Mouse (Mus musculus) hindbrain, embryonic 16.5 days (tissue): ENCODE measurements around the gene Fars2. TPM values are rescaled to one million over a fixed set of nuclear protein-coding genes. Genes with fewer than 3 reads are reported as not detected.

Experiments
- ATAC-seq: fragments of 200-750 bp; cut with Nextera tagmentation; 2 replicates; pipeline ENCODE4 v1.8.0; 2017; ENCODE audit warnings: moderate TSS enrichment, moderate library complexity
- H3K27ac ChIP-seq: fragments of 300-500 bp; sonication (generic); 2 replicates; pipeline ENCODE4 v1.5.1; 2014; ENCODE audit warnings: low read depth, mild to moderate bottlenecking, control low read depth, low read length, moderate library complexity
- H3K27me3 ChIP-seq: fragments of 300-500 bp; sonication (generic); replicated peaks from 2 replicates; pipeline ENCODE4 v1.6.1; 2014; ENCODE audit warnings: low read length; ENCODE audit not compliant: control insufficient read depth, insufficient read depth
- H3K36me3 ChIP-seq: fragments of 300-500 bp; sonication (generic); 2 replicates; pipeline ENCODE4 v1.6.1; 2014; ENCODE audit warnings: mild to moderate bottlenecking, low read length, moderate library complexity, mixed read lengths; ENCODE audit not compliant: control insufficient read depth, insufficient read depth
- H3K4me1 ChIP-seq: fragments of 300-500 bp; sonication (generic); 2 replicates; pipeline ENCODE4 v1.6.1; 2014; ENCODE audit warnings: low read depth, low read length; ENCODE audit not compliant: control insufficient read depth, insufficient read depth
- H3K4me2 ChIP-seq: fragments of 300-500 bp; sonication (generic); 2 replicates; pipeline ENCODE4 v1.6.1; 2014; ENCODE audit warnings: mild to moderate bottlenecking, low read length, control low read depth, moderate library complexity
- H3K4me3 ChIP-seq: fragments of 300-500 bp; sonication (generic); 2 replicates; pipeline ENCODE4 v1.5.1; 2014; ENCODE audit warnings: mild to moderate bottlenecking, low read length, control low read depth, moderate library complexity
- H3K9ac ChIP-seq: fragments of 300-500 bp; sonication (generic); 2 replicates; pipeline ENCODE4 v1.6.1; 2014; ENCODE audit warnings: low read depth, mild to moderate bottlenecking, control low read depth, low read length, moderate library complexity
- H3K9me3 ChIP-seq: fragments of 300-500 bp; sonication (generic); 2 replicates; pipeline ENCODE4 v1.6.1; 2014; ENCODE audit warnings: mild to moderate bottlenecking, low read length, moderate library complexity; ENCODE audit not compliant: control insufficient read depth
- WGBS: fragments of 180-500 bp; shearing (Covaris S2); extraction: QIAGEN DNeasy Blood & Tissue Kit; methylation state at CpG from one replicate; pipeline ENCODE4 v1.1.7; 2014; 5-methylcytosine and 5-hydroxymethylcytosine counted together
- polyA plus RNA-seq: library from polyadenylated mRNA; unstranded; fragments of >200 nt; fragmentation: Nextera tagmentation; extraction: Ambion mirVana; gene quantifications from 2 replicates; pipeline ENCODE4 v1.2.1, GENCODE M21; 2015

Gene Fars2
- polyA plus RNA-seq, 1 experiment from 2014 or later = 29.2 TPM

DNA sequence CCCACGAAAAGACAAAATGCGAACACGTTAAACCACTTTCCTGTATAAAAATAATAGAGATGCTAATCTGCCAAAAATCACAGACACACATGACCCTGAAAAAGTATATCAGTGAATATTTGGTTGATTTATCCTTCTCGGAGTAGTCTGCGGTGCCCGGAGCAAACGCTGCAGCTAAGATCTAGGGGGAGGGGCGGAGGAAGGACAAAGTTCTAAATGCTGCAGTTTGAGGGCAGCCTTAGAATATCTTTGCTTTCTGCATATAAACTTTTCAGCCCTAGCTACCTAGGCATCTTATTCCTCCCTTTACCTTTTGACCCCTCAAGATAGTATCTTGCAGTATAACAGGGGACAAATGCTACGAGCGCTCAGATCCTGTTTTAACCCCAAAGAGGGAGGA lies 616.4 kb downstream of the Fars2 start:
- H3K36me3 ChIP-seq = no peaks in the 10 kb centered on the region
- no peaks in the 10 kb centered on the region for H3K9me3 ChIP-seq
- H3K4me3 ChIP-seq = peak overlapping the region; percentile 45
- H3K27me3 ChIP-seq = peaks cover 10% of the 10 kb centered on the region
- H3K4me1 ChIP-seq = 0 out of 2 replicates have a peak, but pooled peaks cover 2% of the 10 kb centered on the region
- peak overlapping the region; percentile 4; the same call in 1 of the 2 replicates for H3K4me2 ChIP-seq
- peak overlapping the region; percentile 80 for H3K27ac ChIP-seq
- peak overlapping the region; percentile 62 for H3K9ac ChIP-seq
- no peak for ATAC-seq
- under 1% methylated on average over 10 of the region's 10 CpGs for WGBS

GRCm38 (mm10) chr13:36733989-36734690 lies 616.9 kb downstream of the Fars2 start:
- Histone ChIP-seq H3K27me3 (peaks cover 6% of the 10 kb centered on the region), H3K4me1 (0 out of 2 replicates have a peak, but pooled peaks cover 2% of the 10 kb centered on the region), H3K36me3 (no peaks in the 10 kb centered on the region), H3K4me2 (peak overlapping the region; percentile 74), H3K9ac (peak overlapping the region; percentile 66), H3K27ac (peak overlapping the region; percentile 80), H3K9me3 (peaks cover 4% of the 10 kb centered on the region; the same call in 1 of the 2 replicates), H3K4me3 (peak overlapping the region; percentile 45)
- peak; percentile 3; the same call in 1 of the 2 replicates for ATAC-seq
- WGBS = 0% methylated on average over 25 of the region's 26 CpGs

DNA sequence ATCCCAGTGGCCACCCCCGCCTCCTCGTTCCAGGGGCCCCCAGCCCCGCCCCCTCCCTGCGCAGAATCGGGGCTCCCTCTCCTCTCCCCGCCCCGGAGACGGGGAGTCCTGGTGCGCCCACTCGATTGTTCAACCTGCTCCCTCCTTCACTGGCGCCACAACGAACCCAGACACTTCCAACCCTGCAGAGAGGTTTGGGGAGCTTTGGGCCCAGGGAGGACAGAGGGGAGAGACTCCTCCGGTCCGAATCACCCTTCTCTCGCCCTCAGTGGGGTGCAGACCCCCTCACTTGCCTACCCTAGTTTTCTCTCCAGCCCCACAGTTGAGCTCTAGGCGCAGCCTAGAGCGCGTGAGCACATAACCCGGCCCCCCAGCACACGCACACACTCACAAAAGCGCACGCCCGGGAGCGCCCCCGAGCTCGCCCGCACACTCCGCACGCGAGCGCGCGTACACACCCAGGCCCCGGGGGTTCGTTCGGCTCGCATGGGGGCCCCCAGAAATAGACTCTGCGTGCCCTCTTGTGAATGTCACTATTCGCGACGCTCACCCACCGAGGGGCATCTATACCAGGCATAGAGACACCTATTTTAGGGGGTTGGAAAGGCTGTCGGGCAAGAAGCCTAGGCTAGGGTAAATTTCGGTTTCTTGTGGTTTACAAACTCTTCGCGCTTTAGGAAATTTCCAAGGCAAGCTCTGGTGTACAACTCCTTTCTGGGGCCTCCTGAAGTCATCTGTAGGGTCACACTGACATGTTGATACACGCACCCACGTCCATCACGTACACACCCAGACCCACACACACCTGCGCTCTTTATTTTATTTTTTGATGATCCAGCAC lies 617.7 kb downstream of the Fars2 start, which contains the start of gene Nrn1:
Gene Nrn1, minus strand, starts transcription at position 401 of the 841 bp plus-strand sequence.
- Histone ChIP-seq H3K27me3 (no peaks in the 10 kb centered on the region; the same call in none of the 2 replicates), H3K36me3 (no peaks in the 10 kb centered on the region), H3K27ac (peak within 1 kb of the TSS; percentile 80), H3K4me2 (peak within 1 kb of the TSS; percentile 74), H3K4me1 (0 out of 2 replicates have a peak, but pooled peaks cover 2% of the 10 kb centered on the region), H3K9me3 (peaks cover 4% of the 10 kb centered on the region; the same call in 1 of the 2 replicates), H3K9ac (peak within 1 kb of the TSS; percentile 66), H3K4me3 (peak within 1 kb of the TSS; percentile 45)
- WGBS = under 1% methylated on average over 50 of the region's 50 CpGs
- ATAC-seq = peak; percentile 54

DNA sequence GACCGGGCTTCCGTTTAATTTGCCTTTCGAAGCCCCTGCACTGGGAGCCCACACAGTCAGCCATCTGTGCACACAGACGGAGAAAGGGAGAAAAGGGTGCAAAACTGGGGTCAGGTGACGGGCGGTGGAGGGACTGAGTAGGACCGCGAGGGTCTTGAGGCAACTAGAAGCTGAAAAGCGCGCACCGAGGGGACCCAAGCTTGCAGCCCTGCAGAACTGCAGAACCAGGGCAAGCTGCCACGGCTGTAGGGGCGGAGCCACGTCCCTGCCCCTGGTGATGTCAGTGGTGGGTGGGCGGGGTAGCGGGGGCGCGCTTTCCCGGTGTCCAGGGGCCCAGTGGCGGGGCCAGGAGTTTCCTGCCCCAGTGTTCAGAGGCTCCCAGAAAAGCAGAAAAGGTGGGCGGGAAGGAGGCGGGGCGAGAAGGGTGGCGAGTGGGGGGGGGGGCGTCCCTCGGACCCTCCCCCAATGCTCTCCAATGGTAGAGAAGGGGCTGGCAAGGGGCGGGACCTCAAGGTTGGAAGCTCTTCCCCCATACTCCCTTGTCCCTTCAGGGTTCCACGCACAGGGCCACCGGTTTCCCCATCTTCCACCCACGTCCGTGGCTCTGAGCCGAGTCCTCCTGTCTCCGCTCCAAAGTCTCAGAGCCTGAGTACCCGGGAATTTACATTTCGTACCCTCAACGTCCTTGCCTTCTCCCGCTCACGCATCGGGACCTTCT lies 618.8 kb downstream of the Fars2 start:
- under 1% methylated on average over 34 of the region's 39 CpGs for WGBS
- Histone ChIP-seq H3K36me3 (no peaks in the 10 kb centered on the region), H3K9me3 (peaks cover 4% of the 10 kb centered on the region; the same call in 1 of the 2 replicates), H3K27ac (peak overlapping the region; percentile 80), H3K9ac (peak overlapping the region; percentile 66), H3K4me3 (peak overlapping the region; percentile 45), H3K27me3 (no peaks in the 10 kb centered on the region; the same call in none of the 2 replicates), H3K4me2 (peak overlapping the region; percentile 74), H3K4me1 (0 out of 2 replicates have a peak, but pooled peaks cover 2% of the 10 kb centered on the region)
- ATAC-seq = peak; percentile 93

DNA sequence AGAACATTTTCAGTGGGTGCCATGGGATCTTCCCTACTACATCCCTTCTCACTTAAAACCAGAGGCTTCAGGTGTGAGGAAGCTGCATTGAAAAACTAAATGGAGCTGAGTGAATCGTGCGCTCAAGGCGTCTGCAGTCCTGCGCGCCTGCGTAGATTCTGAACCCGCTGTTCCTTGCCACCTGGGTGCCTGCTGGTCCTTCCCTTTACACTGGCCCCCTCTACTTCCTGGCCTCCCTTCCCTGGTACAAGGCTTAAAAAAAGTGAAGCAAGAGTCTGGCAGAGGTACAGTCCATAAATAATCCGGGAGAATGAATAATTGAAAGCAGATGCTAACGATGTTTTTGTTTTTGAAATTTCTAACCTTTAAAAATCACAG lies 619.4 kb downstream of the Fars2 start:
- Histone ChIP-seq H3K4me3 (peak overlapping the region; percentile 45), H3K27ac (peak overlapping the region; percentile 80), H3K9ac (peak overlapping the region; percentile 56; the same call in 1 of the 2 replicates), H3K4me2 (peak overlapping the region; percentile 74), H3K36me3 (no peaks in the 10 kb centered on the region), H3K27me3 (no peaks in the 10 kb centered on the region; the same call in none of the 2 replicates), H3K4me1 (0 out of 2 replicates have a peak, but pooled peaks cover 2% of the 10 kb centered on the region), H3K9me3 (peaks cover 4% of the 10 kb centered on the region; the same call in 1 of the 2 replicates)
- 8% methylated on average over 9 of the region's 9 CpGs for WGBS
- peak; percentile 24 for ATAC-seq

DNA sequence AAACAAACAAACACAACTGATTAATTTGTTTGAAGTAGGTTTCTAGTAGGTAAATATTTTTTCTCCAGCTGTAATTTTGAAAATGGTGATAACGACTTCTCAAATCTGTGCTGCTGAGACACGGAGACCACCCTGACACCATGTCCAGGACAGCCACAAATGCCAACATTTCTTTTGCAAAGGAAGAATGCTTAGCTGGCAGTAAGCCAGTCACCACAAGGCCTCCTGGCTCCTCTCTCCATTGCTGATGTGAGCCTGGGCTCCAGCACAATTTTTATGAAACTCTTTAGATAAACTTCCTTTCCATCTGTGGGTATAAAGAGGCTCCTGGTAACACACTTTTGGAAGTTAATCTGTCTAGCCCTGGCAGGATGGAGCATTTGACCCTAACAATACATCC lies 632.8 kb downstream of the Fars2 start:
- Histone ChIP-seq H3K27me3 (no peaks in the 10 kb centered on the region), H3K9ac (no peak overlapping the region), H3K4me2 (no peak overlapping the region), H3K27ac (no peak overlapping the region), H3K36me3 (no peaks in the 10 kb centered on the region), H3K4me1 (peaks cover 2% of the 10 kb centered on the region; the same call in 1 of the 2 replicates), H3K9me3 (no peaks in the 10 kb centered on the region), H3K4me3 (no peak overlapping the region)
- no peak for ATAC-seq
- 44% methylated on average over 2 of the region's 2 CpGs for WGBS

DNA sequence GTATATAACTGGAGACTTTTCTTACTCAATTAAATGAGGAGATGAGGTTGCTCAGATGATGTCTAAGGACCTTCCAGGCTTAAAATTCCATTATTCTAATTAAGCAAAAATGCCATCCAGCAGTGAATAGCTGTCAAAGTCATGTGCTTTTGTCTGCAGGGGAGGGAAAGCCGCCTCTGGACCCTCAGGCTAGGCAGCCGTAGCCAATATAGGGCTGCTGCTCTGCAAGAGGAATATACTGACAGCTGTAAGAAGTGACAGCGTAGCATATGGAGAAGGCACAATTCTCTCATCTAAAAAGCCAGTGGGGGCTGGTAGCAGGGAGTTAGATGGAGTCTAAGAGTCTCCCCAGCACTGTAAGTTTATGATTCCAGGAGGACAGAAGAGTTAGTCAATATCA lies 634.6 kb downstream of the Fars2 start:
- no peaks in the 10 kb centered on the region for H3K27me3 ChIP-seq
- H3K4me3 ChIP-seq = no peak overlapping the region
- H3K9ac ChIP-seq = no peak overlapping the region
- H3K9me3 ChIP-seq = no peaks in the 10 kb centered on the region
- ATAC-seq = 0 out of 2 replicates have a peak, but pooled peaks have one; percentile 50
- H3K4me2 ChIP-seq = no peak overlapping the region
- 40% methylated on average over 3 of the region's 3 CpGs for WGBS
- H3K36me3 ChIP-seq = no peaks in the 10 kb centered on the region
- H3K4me1 ChIP-seq = peaks cover 2% of the 10 kb centered on the region; the same call in 1 of the 2 replicates
- no peak overlapping the region for H3K27ac ChIP-seq

GRCm38 (mm10) chr13:36766801-36767200 lies 649.6 kb downstream of the Fars2 start:
- WGBS = 27% methylated on average over 2 of the region's 2 CpGs
- Histone ChIP-seq H3K27ac (no peak overlapping the region), H3K27me3 (no peaks in the 10 kb centered on the region), H3K36me3 (no peaks in the 10 kb centered on the region), H3K4me2 (no peak overlapping the region), H3K9ac (no peak overlapping the region), H3K9me3 (no peaks in the 10 kb centered on the region), H3K4me3 (no peak overlapping the region), H3K4me1 (no peaks in the 10 kb centered on the region)
- no peak for ATAC-seq
